Mouse (Mus musculus): ENCODE measurements around the gene Clec4a3. TPM values are rescaled to one million over a fixed set of nuclear protein-coding genes. Genes with fewer than 3 reads are reported as not detected.

The Clec4a3 gene
- polyA plus RNA-seq (2012; rRNA removed), result 2.0 and 2.5 TPM in 2 replicates

DNA sequence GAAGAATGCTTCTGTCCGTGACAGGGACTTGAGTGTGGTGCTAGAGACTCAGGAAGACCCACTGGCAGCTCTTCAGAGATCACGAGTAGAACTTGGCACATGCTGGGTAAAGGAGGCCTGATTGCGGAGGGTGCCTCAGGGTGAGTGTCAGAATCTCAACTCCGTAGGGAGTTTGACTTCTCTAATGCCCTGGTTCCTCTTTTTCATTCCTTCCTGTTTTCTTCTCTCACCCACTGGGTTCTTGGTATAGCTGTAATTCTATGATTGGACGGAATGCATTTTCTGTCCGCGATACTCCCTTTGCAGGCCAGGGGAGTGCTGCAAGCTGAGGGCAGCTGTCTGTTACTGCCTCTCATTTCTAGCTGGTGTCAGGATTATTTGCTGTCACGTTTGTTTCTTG lies at the start of gene Clec4a3:
Gene Clec4a3 (plus strand): TSS at position 115 of the 400 bp plus-strand sequence.

DNA sequence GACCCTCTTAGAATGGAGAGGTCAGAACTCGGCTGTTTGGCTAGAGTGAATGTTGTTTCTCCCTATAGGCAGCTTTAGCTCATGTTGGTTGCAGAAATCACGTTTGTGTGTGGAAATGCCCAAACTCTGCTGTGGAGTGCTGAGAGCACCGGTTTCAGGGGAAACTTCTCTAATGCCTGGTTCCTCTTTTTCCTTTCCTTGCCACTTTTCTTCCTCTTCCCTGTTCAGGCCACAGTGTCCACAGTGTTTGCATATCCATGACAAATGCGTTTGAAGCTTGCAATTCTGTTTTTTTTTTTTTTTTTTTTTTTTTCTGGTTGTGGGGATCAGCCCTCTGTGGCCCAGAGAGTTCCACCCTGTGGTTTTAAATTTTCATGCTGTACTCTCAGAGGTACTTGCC lies 30.9 kb upstream of the Clec4a3 start, which contains the start of gene Clec4a1:
Gene Clec4a1 (plus strand): TSS at position 398 of the 400 bp plus-strand sequence.

DNA sequence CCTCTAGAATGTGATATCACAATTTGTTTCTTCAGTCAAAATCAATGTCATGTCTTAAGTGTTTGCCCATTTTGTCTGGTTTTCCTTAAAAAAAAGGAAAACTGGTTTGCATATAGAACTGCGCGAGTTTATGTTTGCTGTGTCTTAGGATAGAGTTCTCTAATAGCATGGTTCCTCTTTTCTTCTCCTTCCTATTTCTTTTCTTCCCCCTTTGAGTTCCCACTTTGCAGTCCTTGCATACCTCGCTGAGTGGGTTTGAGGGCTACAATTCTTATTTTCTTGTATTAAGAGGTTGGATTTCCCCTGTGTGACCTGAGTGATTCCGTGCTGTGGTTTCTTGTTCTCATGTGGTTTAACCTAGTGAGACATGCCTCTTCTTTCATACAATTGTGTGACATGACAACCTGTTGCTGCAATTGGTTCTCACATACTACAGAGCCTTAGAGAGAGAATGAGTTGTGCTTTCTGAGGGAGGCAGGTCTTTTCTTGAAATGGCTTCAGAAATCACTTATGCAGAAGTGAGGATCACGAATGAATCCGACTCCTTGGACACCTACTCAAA lies 37.6 kb downstream of the Clec4a3 start, which contains the start of gene Clec4a4:
Gene Clec4a4 (plus strand): TSS at position 492 of the 562 bp plus-strand sequence.

Other genes starting within 250 kb of the Clec4a3 start
- gene Nanog, start 245.0 kb upstream of the Clec4a3 start, polyA plus RNA-seq (2012; rRNA removed), result 0.01 TPM in 1 of 2 replicates, not detected in the other
- 8.0 and 9.4 TPM in 2 replicates for gene Slc2a3, start 150.9 kb upstream of the Clec4a3 start, polyA plus RNA-seq (2012; rRNA removed)
- 1.2 and 1.5 TPM in 2 replicates for gene Foxj2, start 132.6 kb upstream of the Clec4a3 start, polyA plus RNA-seq (2012; rRNA removed)
- 1.4 and 1.6 TPM in 2 replicates for gene C3ar1, start 96.4 kb upstream of the Clec4a3 start, polyA plus RNA-seq (2012; rRNA removed)
- 17.4 and 20.6 TPM in 2 replicates for gene Necap1, start 78.0 kb upstream of the Clec4a3 start, polyA plus RNA-seq (2012; rRNA removed)
- gene Clec4a1, start 30.7 kb upstream of the Clec4a3 start, polyA plus RNA-seq (2012; rRNA removed), result 5.9 and 7.4 TPM in 2 replicates
- gene Clec4a4, start 37.9 kb downstream of the Clec4a3 start, polyA plus RNA-seq (2012; rRNA removed), result 0.08 TPM in 1 of 2 replicates, not detected in the other
- gene Clec4b1, start 97.4 kb downstream of the Clec4a3 start, polyA plus RNA-seq (2012; rRNA removed), result 0.07 and 0.17 TPM in 2 replicates
- gene Clec4a2, start 153.9 kb downstream of the Clec4a3 start, polyA plus RNA-seq (2012; rRNA removed), result 11.2 and 13.0 TPM in 2 replicates
- 0.37 and 0.50 TPM in 2 replicates for gene Clec4b2, start 220.4 kb downstream of the Clec4a3 start, polyA plus RNA-seq (2012; rRNA removed)